Mouse (Mus musculus) CH12.LX (cell line): ENCODE results near the gene Pi16. TPM values are rescaled to one million over a fixed set of nuclear protein-coding genes. Genes with fewer than 3 reads are reported as not detected.
"Not testable (repeated sequence)": the region's sequence is repeated elsewhere in the genome, so short reads cannot be mapped to it uniquely, and the experiment has no call there.

Source experiments
- DNase-seq: peaks from one replicate; pipeline ENCODE4 v3.0.0-alpha.2; 2013; ENCODE audit errors: extremely low read depth
- H3K27ac ChIP-seq: 2 replicates; pipeline ENCODE4 v1.5.1; 2012; ENCODE audit warnings: low read depth, mild to moderate bottlenecking, control low read depth, moderate library complexity; ENCODE audit not compliant: insufficient read depth
- H3K27me3 ChIP-seq: replicated peaks from 2 replicates; pipeline ENCODE3; 2012; ENCODE audit warnings: inconsistent platforms
- H3K36me3 ChIP-seq, 2 experiments: replicated peaks in 1 of 2; 2 replicates each; pipeline versions ENCODE3 to v1.6.1; 2012; ENCODE audit warnings: inconsistent platforms in 1 of 2, low read length in 1 of 2, mild to moderate bottlenecking in 1 of 2, mixed read lengths in 1 of 2, moderate library complexity in 1 of 2; ENCODE audit not compliant: control insufficient read depth in 1 of 2, insufficient read depth in 1 of 2
- H3K4me1 ChIP-seq, 2 experiments: 2 replicates each; pipeline ENCODE4 v1.6.1; 2012; ENCODE audit warnings: inconsistent platforms in 1 of 2, moderate library complexity in 1 of 2; ENCODE audit not compliant: insufficient read depth in 2 of 2, control insufficient read depth in 1 of 2
- H3K4me2 ChIP-seq: 2 replicates; pipeline ENCODE4 v1.6.1; 2012; ENCODE audit warnings: low read depth, mild to moderate bottlenecking, control low read depth; ENCODE audit not compliant: poor library complexity, insufficient read depth, severe bottlenecking
- H3K4me3 ChIP-seq, 3 experiments: fragments of 150-350 bp in 1 of 3; sonication (generic) in 1 of 3; replicated peaks in 1 of 3; 2 replicates each; pipeline versions ENCODE3 to v1.5.1; 2011 to 2012; ENCODE audit warnings: low read depth in 2 of 3, low read length in 2 of 3, mild to moderate bottlenecking in 2 of 3, moderate library complexity in 2 of 3, control low read depth in 1 of 3, improper control_type of control experiment in 1 of 3, inconsistent platforms in 1 of 3, mixed read lengths in 1 of 3; ENCODE audit not compliant: poor library complexity in 1 of 3
- H3K79me2 ChIP-seq: replicated peaks from 2 replicates; pipeline ENCODE4 v1.6.1; 2012; ENCODE audit warnings: mild to moderate bottlenecking, moderate library complexity; ENCODE audit not compliant: control insufficient read depth, poor library complexity, insufficient read depth, severe bottlenecking; ENCODE audit errors: extremely low read depth
- H3K9ac ChIP-seq: 2 replicates; pipeline ENCODE4 v1.6.1; 2012; ENCODE audit warnings: low read depth, mild to moderate bottlenecking, control low read depth, moderate library complexity; ENCODE audit not compliant: insufficient read depth
- H3K9me3 ChIP-seq: replicated peaks from 2 replicates; pipeline ENCODE3; 2012; ENCODE audit warnings: low read length, inconsistent platforms, mixed read lengths
- BHLHE40 ChIP-seq: IDR thresholded peaks from 2 replicates; pipeline ENCODE4 v1.6.1; 2011; ENCODE audit warnings: mild to moderate bottlenecking, low read depth, low read length, improper control_type of control experiment
- CHD1 ChIP-seq: IDR thresholded peaks from 2 replicates; pipeline ENCODE4 v1.6.1; 2012; ENCODE audit warnings: low read depth, low read length, improper control_type of control experiment, inconsistent platforms
- CHD2 ChIP-seq: IDR thresholded peaks from 2 replicates; pipeline ENCODE4 v1.6.1; 2011; ENCODE audit warnings: low read length, improper control_type of control experiment
- CTCF ChIP-seq, 2 experiments: IDR thresholded peaks in 1 of 2; conservative IDR thresholded peaks in 1 of 2; 2 replicates each; pipeline ENCODE4 v1.5.1; 2011 to 2012; ENCODE audit warnings: low read depth in 2 of 2, low read length in 2 of 2, improper control_type of control experiment in 1 of 2, inconsistent platforms in 1 of 2, mild to moderate bottlenecking in 1 of 2, moderate library complexity in 1 of 2
- E2F4 ChIP-seq: IDR thresholded peaks from 2 replicates; pipeline ENCODE4 v1.6.1; 2011; ENCODE audit warnings: low read depth, low read length, improper control_type of control experiment; ENCODE audit not compliant: insufficient replicate concordance
- ELF1 ChIP-seq: IDR thresholded peaks from 2 replicates; pipeline ENCODE4 v1.6.1; 2014; ENCODE audit warnings: low read depth, mild to moderate bottlenecking, inconsistent platforms, low read length, improper control_type of control experiment
- HCFC1 ChIP-seq: IDR thresholded peaks from 2 replicates; pipeline ENCODE4 v1.6.1; 2012; ENCODE audit warnings: low read depth, mild to moderate bottlenecking, inconsistent platforms, low read length, improper control_type of control experiment
- IRF4 ChIP-seq: IDR thresholded peaks from 2 replicates; pipeline ENCODE4 v1.6.1; 2014; ENCODE audit warnings: low read depth, mild to moderate bottlenecking, inconsistent platforms, low read length, improper control_type of control experiment
- JUN ChIP-seq: IDR thresholded peaks from 2 replicates; pipeline ENCODE4 v1.6.1; 2011; ENCODE audit warnings: low read depth, mild to moderate bottlenecking, low read length, improper control_type of control experiment, moderate library complexity; ENCODE audit not compliant: insufficient read depth
- JUND ChIP-seq: conservative IDR thresholded peaks from 2 replicates; pipeline ENCODE4 v1.6.1; 2011; ENCODE audit warnings: low read depth, low read length, improper control_type of control experiment
- KAT2A ChIP-seq: IDR thresholded peaks from 2 replicates; pipeline ENCODE4 v1.6.1; 2012; ENCODE audit warnings: low read length, improper control_type of control experiment, inconsistent platforms; ENCODE audit not compliant: insufficient replicate concordance
- MAX ChIP-seq: IDR thresholded peaks from 2 replicates; pipeline ENCODE4 v1.6.1; 2011; ENCODE audit warnings: low read length, improper control_type of control experiment
- NELFE ChIP-seq: IDR thresholded peaks from 2 replicates; pipeline ENCODE4 v1.6.1; 2011; ENCODE audit warnings: low read depth, low read length, improper control_type of control experiment
- SMC3 ChIP-seq: IDR thresholded peaks from 2 replicates; pipeline ENCODE4 v1.6.1; 2011; ENCODE audit warnings: low read depth, low read length, improper control_type of control experiment
- USF1 ChIP-seq: IDR thresholded peaks from 2 replicates; pipeline ENCODE4 v1.6.1; 2014; ENCODE audit warnings: low read depth, mild to moderate bottlenecking, inconsistent platforms, low read length, improper control_type of control experiment
- ZNF384 ChIP-seq: IDR thresholded peaks from 2 replicates; pipeline ENCODE4 v1.6.1; 2012; ENCODE audit warnings: low read depth, low read length, improper control_type of control experiment, inconsistent platforms
- dilution Hi-C: fragments of 300-500 bp; cut with MboI; formaldehyde crosslinking; loops from 2 replicates; pipeline ENCODE4 v1.14.3; 2020; ENCODE audit warnings: low sequenced_read_pairs; ENCODE audit not compliant: extremely low pct_unique_long_range_greater_than_20kb, extremely low pct_ligation_motif_present
- in situ Hi-C: fragments of 300-500 bp; cut with MboI; formaldehyde crosslinking; loops from 3 replicates; pipeline ENCODE4 v1.14.3; 2019; ENCODE audit warnings: low sequenced_read_pairs, low pct_ligation_motif_present, low pct_unique_long_range_greater_than_20kb, mixed read lengths
- polyA plus RNA-seq: library from polyadenylated mRNA; unstranded; fragments of >175 nt; gene quantifications from 2 replicates; pipeline ENCODE4 v1.2.1, GENCODE M21; 2012; ENCODE audit warnings: low read depth; ENCODE audit not compliant: insufficient read length
- total RNA-seq, 2 experiments: library from RNA; depleted of rRNA; stranded (reverse); fragments of 300-350 nt in 1 of 2; fragments of >200 nt in 1 of 2; gene quantifications; 2 replicates each; pipeline ENCODE4 v1.2.3; 2012 to 2014

Pi16 gene
- total and polyA plus RNA-seq, 3 experiments, result 0.13 TPM; not detected in 2

DNA sequence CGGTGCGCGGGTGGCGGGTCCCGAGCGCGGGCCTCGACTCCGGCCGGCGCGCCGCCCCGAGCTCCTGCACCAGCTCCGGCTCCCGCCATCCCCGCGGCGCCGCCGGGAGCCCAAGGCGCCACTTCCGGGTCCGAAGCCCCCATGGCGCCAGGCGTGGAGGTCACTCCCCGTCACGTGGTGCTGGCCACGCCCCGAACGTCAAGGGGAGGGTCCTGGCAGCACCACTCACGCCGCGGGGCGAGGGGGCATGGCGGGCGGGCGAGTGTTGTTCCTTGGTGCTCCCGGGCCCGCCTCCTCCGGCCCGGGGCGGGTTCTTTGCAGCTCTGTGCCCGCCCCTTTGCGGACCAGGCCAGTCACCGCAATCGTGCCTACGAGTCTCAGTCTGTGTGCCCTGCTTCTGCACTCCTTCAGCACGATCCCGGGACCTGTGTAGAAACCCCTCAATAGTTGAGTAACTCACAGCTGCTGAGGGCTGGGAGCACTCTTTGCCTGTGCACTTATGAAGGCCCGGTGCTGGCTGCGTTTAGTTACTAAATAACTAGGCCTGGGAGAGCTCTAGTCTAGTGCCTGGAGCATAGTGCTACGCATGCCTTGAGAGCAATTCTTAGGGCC lies 30.3 kb downstream of the Pi16 start, which contains the start of gene Mtch1 (continued):
- TF ChIP-seq BHLHE40 (peak; percentile 73), JUN (no peak), IRF4 (0 out of 2 replicates have a peak, but pooled peaks have one; percentile 28), JUND (no peak), MAX (peak; percentile 94), NELFE (peak; percentile 84), ELF1 (peak; percentile 99), E2F4 (no peak)

DNA sequence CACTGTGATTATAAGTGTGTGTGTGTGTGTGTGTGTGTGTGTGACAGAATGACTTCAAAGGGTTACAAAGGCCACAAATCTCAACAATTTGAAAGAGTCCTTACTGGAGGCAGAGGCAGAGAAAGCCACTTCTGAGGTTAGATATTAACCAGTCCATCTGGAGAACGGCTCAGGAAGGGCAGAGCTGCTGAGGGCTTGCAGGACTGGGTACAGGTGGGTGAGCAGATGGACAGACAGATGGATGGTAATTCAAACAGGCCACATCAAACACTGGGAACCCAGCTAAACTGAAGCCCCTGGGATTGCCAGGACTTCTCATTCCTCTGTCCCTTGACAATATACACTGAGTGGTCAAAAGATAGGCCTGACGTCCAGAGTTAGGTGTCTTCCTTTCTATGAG lies 31.5 kb downstream of the Pi16 start:
- no peak for DNase-seq
- in situ Hi-C loops, result no loop called here

DNA sequence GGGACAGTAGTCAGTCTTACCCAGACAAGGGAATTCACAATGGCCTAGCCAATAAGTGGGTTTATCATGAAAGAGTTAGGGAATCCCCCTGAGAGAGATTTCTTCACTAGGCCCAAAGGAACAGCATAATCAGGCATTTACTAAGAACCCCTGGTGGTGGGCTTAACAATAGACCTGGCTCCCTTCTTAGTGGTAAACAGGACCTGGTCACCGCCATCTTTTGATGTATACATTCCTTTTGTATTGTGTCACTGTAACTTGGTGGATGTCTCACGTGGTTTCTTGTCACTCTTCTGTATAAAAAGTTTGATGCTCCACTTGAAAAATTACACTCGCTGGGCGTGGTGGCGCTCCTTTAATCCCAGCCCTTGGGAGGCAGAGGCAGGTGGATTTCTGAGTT lies 33.6 kb downstream of the Pi16 start:
- H3K27ac ChIP-seq, in situ Hi-C loops, dilution Hi-C loops, H3K4me3 ChIP-seq, H3K36me3 ChIP-seq, H3K27me3 ChIP-seq, DNase-seq, H3K9me3 ChIP-seq, H3K9ac ChIP-seq, H3K4me2 ChIP-seq: not testable (repeated sequence)
- Histone ChIP-seq H3K4me1 (peaks cover 3 to 15% of the 10 kb centered on the region in 2 experiments; a peak in 3 of 4 replicates), H3K79me2 (peaks cover 14% of the 10 kb centered on the region)

More for the DNA sequence above, 31.5 kb downstream of the Pi16 start:
- Histone ChIP-seq H3K4me2 (no peak overlapping the region), H3K9me3 (no peaks in the 10 kb centered on the region), H3K27ac (no peak overlapping the region), H3K27me3 (no peaks in the 10 kb centered on the region), H3K36me3 (peaks cover 8 to 16% of the 10 kb centered on the region in 2 experiments), H3K79me2 (peaks cover 19% of the 10 kb centered on the region), H3K4me3 (no peak overlapping the region), H3K4me1 (peaks cover 6 to 24% of the 10 kb centered on the region in 2 experiments), H3K9ac (no peak overlapping the region)
- no peak for TF ChIP-seq CHD2
- TF ChIP-seq ZNF384, result no peak
- TF ChIP-seq E2F4, result no peak
- TF ChIP-seq KAT2A, result no peak
- TF ChIP-seq SMC3, result no peak
- no peak for TF ChIP-seq CHD1
- no peak for TF ChIP-seq HCFC1
- TF ChIP-seq MAX, result no peak
- no peak for TF ChIP-seq CTCF (conservative IDR thresholded peaks at IDR 0.05 in 1 of 2, IDR thresholded peaks at IDR 0.05 in 1 of 2; ENCODE audit: low read depth in 2 of 2, low read length in 2 of 2)
- TF ChIP-seq IRF4, result no peak
- TF ChIP-seq USF1, result no peak
- dilution Hi-C loops, result no loop called here
